Mouse (Mus musculus) splenic B cell, adult 2 months (primary cell): ENCODE measurements around the gene Isg20l2.

Source experiments
- DNase-seq: peaks from one replicate; pipeline ENCODE4 v3.0.0-alpha.2; 2011; ENCODE audit warnings: low read depth, low spot score
- H3K27me3 ChIP-seq: 2 replicates; pipeline ENCODE4 v1.6.1; 2012; ENCODE audit warnings: mild to moderate bottlenecking, low read length, moderate library complexity, mixed read lengths; ENCODE audit not compliant: control insufficient read depth, poor library complexity, insufficient read depth, severe bottlenecking
- H3K36me3 ChIP-seq: 2 replicates; pipeline ENCODE4 v1.6.1; 2012; ENCODE audit warnings: mild to moderate bottlenecking, low read length, moderate library complexity, mixed read lengths; ENCODE audit not compliant: control insufficient read depth, poor library complexity, insufficient read depth, severe bottlenecking

Gene Isg20l2

GRCm38 (mm10) chr3:87927452-87927851 lies 2.7 kb upstream of the Isg20l2 start:
- Histone ChIP-seq H3K27me3 (no peaks in the 10 kb centered on the region), H3K36me3 (peaks cover 10% of the 10 kb centered on the region; the same call in 1 of the 2 replicates)
- DNase-seq: no peak

GRCm38 (mm10) chr3:87929341-87930077 lies 605 bp upstream of the Isg20l2 start:
- Histone ChIP-seq H3K36me3 (peaks cover 13% of the 10 kb centered on the region), H3K27me3 (no peaks in the 10 kb centered on the region)
- no peak for DNase-seq

GRCm38 (mm10) chr3:87934026-87934425 lies 3.9 kb downstream of the Isg20l2 start:
- no peaks in the 10 kb centered on the region for H3K27me3 ChIP-seq
- no peak for DNase-seq
- peaks cover 19% of the 10 kb centered on the region for H3K36me3 ChIP-seq

- Histone ChIP-seq H3K36me3 (peaks cover 21% of the 10 kb centered on the region), H3K27me3 (no peaks in the 10 kb centered on the region)
- DNase-seq: no peak
These were observed 4.4 kb downstream of the Isg20l2 start for GRCm38 (mm10) chr3:87934501-87934900.

- H3K27me3 ChIP-seq: no peaks in the 10 kb centered on the region
- peaks cover 25% of the 10 kb centered on the region for H3K36me3 ChIP-seq
- DNase-seq: no peak
These were observed 5.1 kb downstream of the Isg20l2 start for GRCm38 (mm10) chr3:87935201-87935600.

- H3K36me3 ChIP-seq: peaks cover 27% of the 10 kb centered on the region
- H3K27me3 ChIP-seq: no peaks in the 10 kb centered on the region
- peak; percentile 70 for DNase-seq
These were observed 5.7 kb downstream of the Isg20l2 start for GRCm38 (mm10) chr3:87935776-87936175.

GRCm38 (mm10) chr3:87940611-87941010 lies 10.5 kb downstream of the Isg20l2 start:
- H3K36me3 ChIP-seq: peaks cover 17% of the 10 kb centered on the region; the same call in 1 of the 2 replicates
- DNase-seq: no peak
- no peaks in the 10 kb centered on the region for H3K27me3 ChIP-seq

- Histone ChIP-seq H3K36me3 (peaks cover 11% of the 10 kb centered on the region; the same call in 1 of the 2 replicates), H3K27me3 (no peaks in the 10 kb centered on the region; the same call in 1 of the 2 replicates)
- DNase-seq: no peak
These were observed 12.4 kb downstream of the Isg20l2 start for GRCm38 (mm10) chr3:87942471-87942870.

GRCm38 (mm10) chr3:87943586-87943985 lies 13.5 kb downstream of the Isg20l2 start:
- Histone ChIP-seq H3K27me3 (no peaks in the 10 kb centered on the region; the same call in 1 of the 2 replicates), H3K36me3 (peaks cover 8% of the 10 kb centered on the region; the same call in 1 of the 2 replicates)
- no peak for DNase-seq

GRCm38 (mm10) chr3:87944838-87945600 lies 14.9 kb downstream of the Isg20l2 start:
- Histone ChIP-seq H3K36me3 (peaks cover 4% of the 10 kb centered on the region; the same call in 1 of the 2 replicates), H3K27me3 (no peaks in the 10 kb centered on the region; the same call in 1 of the 2 replicates)
- no peak for DNase-seq

- no peak for DNase-seq
- H3K27me3 ChIP-seq: no peaks in the 10 kb centered on the region; the same call in 1 of the 2 replicates
- no peaks in the 10 kb centered on the region; the same call in 1 of the 2 replicates for H3K36me3 ChIP-seq
These were observed 15.8 kb downstream of the Isg20l2 start for GRCm38 (mm10) chr3:87945781-87946540.

- Histone ChIP-seq H3K36me3 (no peaks in the 10 kb centered on the region; the same call in 1 of the 2 replicates), H3K27me3 (no peaks in the 10 kb centered on the region; the same call in 1 of the 2 replicates)
- DNase-seq: no peak
These were observed 16.4 kb downstream of the Isg20l2 start for GRCm38 (mm10) chr3:87946541-87946860.

GRCm38 (mm10) chr3:87947056-87947810 lies 17.1 kb downstream of the Isg20l2 start:
- Histone ChIP-seq H3K27me3 (no peaks in the 10 kb centered on the region; the same call in 1 of the 2 replicates), H3K36me3 (no peaks in the 10 kb centered on the region)
- DNase-seq: peak; percentile 31

GRCm38 (mm10) chr3:87947811-87948199 lies 17.7 kb downstream of the Isg20l2 start:
- no peaks in the 10 kb centered on the region for H3K36me3 ChIP-seq
- DNase-seq: no peak

More at GRCm38 (mm10) chr3:87947811-87948199, 17.7 kb downstream of the Isg20l2 start:
- no peaks in the 10 kb centered on the region; the same call in 1 of the 2 replicates for H3K27me3 ChIP-seq
